Mouse (Mus musculus) lung, postnatal 0 days (tissue): ENCODE data around the gene Nf2.

Source experiments
- CTCF ChIP-seq: IDR thresholded peaks from 2 replicates; pipeline ENCODE4 v1.5.1; 2016; ENCODE audit warnings: antibody characterized with exemption, mild to moderate bottlenecking
- EP300 ChIP-seq: IDR thresholded peaks from 2 replicates; pipeline ENCODE4 v1.6.1; 2016; ENCODE audit warnings: antibody characterized with exemption, mild to moderate bottlenecking, control low read depth

- TF ChIP-seq CTCF (no peak), EP300 (no peak)
Observed at GRCm38 (mm10) chr11:4780927-4781326, 68.4 kb downstream of the Nf2 start.
